Mouse (Mus musculus): Measurements from ENCODE around the gene Gfy.

Gfy gene

GRCm38 (mm10) chr7:45179469-45179868, at the start of gene Gfy:
Gene Gfy (minus strand): TSS chr7:45179569.
- no peak for DNase-seq (ENCODE audit: low read depth)

- DNase-seq (ENCODE audit: low read depth): no peak
Measured at GRCm38 (mm10) chr7:45229046-45229445, 49.7 kb upstream of the Gfy start.

GRCm38 (mm10) chr7:45228548-45228947, 49.2 kb upstream of the Gfy start:
- no peak for DNase-seq (ENCODE audit: low read depth)

GRCm38 (mm10) chr7:45226421-45226820, 47.1 kb upstream of the Gfy start:
- DNase-seq (ENCODE audit: low read depth): no peak

- DNase-seq (ENCODE audit: low read depth): no peak
Measured at GRCm38 (mm10) chr7:45224826-45225225, 45.5 kb upstream of the Gfy start.

- no peak for DNase-seq (ENCODE audit: low read depth)
Measured at GRCm38 (mm10) chr7:45221680-45222079, 42.3 kb upstream of the Gfy start.

GRCm38 (mm10) chr7:45216442-45217183, 37.2 kb upstream of the Gfy start:
- DNase-seq (ENCODE audit: low read depth): peak; percentile 24

GRCm38 (mm10) chr7:45215673-45216441, 36.5 kb upstream of the Gfy start, which contains the start of gene Tead2:
Gene Tead2 (plus strand): TSS chr7:45215753.
- no peak for DNase-seq (ENCODE audit: low read depth)

- no peak for DNase-seq (ENCODE audit: low read depth)
Measured at GRCm38 (mm10) chr7:45213708-45214107, 34.3 kb upstream of the Gfy start.

GRCm38 (mm10) chr7:45212356-45212755, 33.0 kb upstream of the Gfy start:
- no peak for DNase-seq (ENCODE audit: low read depth)

- DNase-seq (ENCODE audit: low read depth): no peak
Measured at GRCm38 (mm10) chr7:45211851-45212251, 32.5 kb upstream of the Gfy start, which contains the start of gene Dkkl1. Gene Dkkl1 (minus strand): TSS chr7:45212147.

- no peak for DNase-seq (ENCODE audit: low read depth)
Measured at GRCm38 (mm10) chr7:45211070-45211469, 31.7 kb upstream of the Gfy start.

GRCm38 (mm10) chr7:45208260-45208659, 28.9 kb upstream of the Gfy start:
- no peak for DNase-seq (ENCODE audit: low read depth)

- DNase-seq (ENCODE audit: low read depth): peak; percentile 46
Measured at GRCm38 (mm10) chr7:45204380-45205143, 25.2 kb upstream of the Gfy start, which contains the start of gene Ccdc155. Gene Ccdc155 (minus strand): TSS chr7:45204892.

GRCm38 (mm10) chr7:45202654-45203053, 23.3 kb upstream of the Gfy start:
- no peak for DNase-seq (ENCODE audit: low read depth)

GRCm38 (mm10) chr7:45198961-45199360, 19.6 kb upstream of the Gfy start:
- DNase-seq (ENCODE audit: low read depth): no peak

GRCm38 (mm10) chr7:45198435-45198834, 19.1 kb upstream of the Gfy start:
- peak; percentile 61 for DNase-seq (ENCODE audit: low read depth)

GRCm38 (mm10) chr7:45196994-45197393, 17.6 kb upstream of the Gfy start:
- DNase-seq (ENCODE audit: low read depth): no peak

GRCm38 (mm10) chr7:45196176-45196535, 16.8 kb upstream of the Gfy start:
- DNase-seq (ENCODE audit: low read depth): no peak

- DNase-seq (ENCODE audit: low read depth): no peak
Measured at GRCm38 (mm10) chr7:45195341-45196175, 16.2 kb upstream of the Gfy start.
